Mouse (Mus musculus) MEL (cell line): ENCODE data around the gene Ppard. TPM values are rescaled to one million over a fixed set of nuclear protein-coding genes. Genes with fewer than 3 reads are reported as not detected.
A peak's percentile ranks its signal among the peaks of the same experiment; 100 is the strongest.

Source experiments
- DNase-seq: peaks from one replicate; pipeline ENCODE4 v3.0.0; 2011; ENCODE audit warnings: low read depth, low spot score
- H3K27ac ChIP-seq: 2 replicates; pipeline ENCODE4 v1.5.1; 2012; ENCODE audit warnings: low read depth, mild to moderate bottlenecking, control low read depth, low read length, moderate library complexity; ENCODE audit not compliant: control insufficient read depth
- H3K27me3 ChIP-seq, 2 experiments: fragments of 150-350 bp in 1 of 2; sonication (generic) in 1 of 2; 2 replicates each; pipeline ENCODE4 v1.6.1; 2012; ENCODE audit warnings: low read length in 2 of 2, mild to moderate bottlenecking in 2 of 2, improper control_type of control experiment in 1 of 2, moderate library complexity in 1 of 2; ENCODE audit not compliant: insufficient read depth in 2 of 2, control insufficient read depth in 1 of 2
- H3K36me3 ChIP-seq, 2 experiments: 2 replicates each; pipeline ENCODE4 v1.6.1; 2012 to 2014; ENCODE audit warnings: low read length in 2 of 2, improper control_type of control experiment in 1 of 2, inconsistent platforms in 1 of 2, mild to moderate bottlenecking in 1 of 2; ENCODE audit not compliant: insufficient read depth in 2 of 2, control insufficient read depth in 1 of 2
- H3K4me1 ChIP-seq, 2 experiments: fragments of 150-350 bp in 1 of 2; sonication (generic) in 1 of 2; 2 replicates each; pipeline ENCODE4 v1.6.1; 2012; ENCODE audit warnings: low read length in 2 of 2, improper control_type of control experiment in 1 of 2, mild to moderate bottlenecking in 1 of 2; ENCODE audit not compliant: insufficient read depth in 2 of 2, control insufficient read depth in 1 of 2
- H3K4me3 ChIP-seq, 2 experiments: fragments of 150-350 bp in 1 of 2; sonication (generic) in 1 of 2; 2 replicates each; pipeline ENCODE4 v1.5.1; 2012; ENCODE audit warnings: low read depth in 2 of 2, low read length in 2 of 2, mild to moderate bottlenecking in 2 of 2, moderate library complexity in 2 of 2, control low read depth in 1 of 2, improper control_type of control experiment in 1 of 2; ENCODE audit not compliant: control insufficient read depth in 1 of 2, insufficient read depth in 1 of 2
- H3K79me2 ChIP-seq: 2 replicates; pipeline ENCODE4 v1.6.1; 2012; ENCODE audit warnings: mild to moderate bottlenecking, low read length, moderate library complexity; ENCODE audit not compliant: control insufficient read depth, poor library complexity, insufficient read depth
- H3K9ac ChIP-seq: 2 replicates; pipeline ENCODE4 v1.6.1; 2012; ENCODE audit warnings: low read depth, mild to moderate bottlenecking, control low read depth, low read length, moderate library complexity; ENCODE audit not compliant: control insufficient read depth, poor library complexity, severe bottlenecking
- H3K9me3 ChIP-seq: fragments of 150-350 bp; sonication (generic); replicated peaks from 2 replicates; pipeline ENCODE4 v1.6.1; 2012; ENCODE audit warnings: mild to moderate bottlenecking, low read length, improper control_type of control experiment, moderate library complexity; ENCODE audit not compliant: insufficient read depth
- BHLHE40 ChIP-seq: IDR thresholded peaks from 2 replicates; pipeline ENCODE4 v1.6.1; 2012; ENCODE audit warnings: low read depth, mild to moderate bottlenecking, inconsistent platforms, low read length, improper control_type of control experiment, borderline replicate concordance
- CHD1 ChIP-seq: IDR thresholded peaks from 2 replicates; pipeline ENCODE4 v1.6.1; 2012; ENCODE audit warnings: low read depth, mild to moderate bottlenecking, inconsistent platforms, low read length, improper control_type of control experiment
- CHD2 ChIP-seq: IDR thresholded peaks from 2 replicates; pipeline ENCODE4 v1.6.1; 2011; ENCODE audit warnings: low read length, improper control_type of control experiment
- CTCF ChIP-seq, 3 experiments: IDR thresholded peaks in 2 of 3; conservative IDR thresholded peaks in 1 of 3; 2 replicates each; pipeline ENCODE4 v1.5.1; 2011 to 2012; ENCODE audit warnings: low read length in 3 of 3, low read depth in 2 of 3, mild to moderate bottlenecking in 2 of 3, improper control_type of control experiment in 1 of 3, inconsistent platforms in 1 of 3, mixed read lengths in 1 of 3, moderate library complexity in 1 of 3; ENCODE audit not compliant: control insufficient read depth in 1 of 3, insufficient read depth in 1 of 3, poor library complexity in 1 of 3, severe bottlenecking in 1 of 3
- E2F4 ChIP-seq: IDR thresholded peaks from 2 replicates; pipeline ENCODE4 v1.6.1; 2011; ENCODE audit warnings: low read depth, low read length, improper control_type of control experiment, borderline replicate concordance
- ELF1 ChIP-seq: IDR thresholded peaks from 2 replicates; pipeline ENCODE4 v1.6.1; 2014; ENCODE audit warnings: low read depth, mild to moderate bottlenecking, inconsistent platforms, low read length, improper control_type of control experiment, moderate library complexity
- EP300 ChIP-seq, 2 experiments: IDR thresholded peaks; 2 replicates each; pipeline ENCODE4 v1.6.1; 2011; ENCODE audit warnings: improper control_type of control experiment in 2 of 2, low read length in 2 of 2, low read depth in 1 of 2, mild to moderate bottlenecking in 1 of 2
- ETS1 ChIP-seq: IDR thresholded peaks from 2 replicates; pipeline ENCODE4 v1.6.1; 2012; ENCODE audit warnings: low read depth, mild to moderate bottlenecking, inconsistent platforms, low read length, improper control_type of control experiment, moderate library complexity
- GATA1 ChIP-seq: IDR thresholded peaks from 2 replicates; pipeline ENCODE4 v1.6.1; 2011; ENCODE audit warnings: low read depth, low read length, improper control_type of control experiment
- JUND ChIP-seq: IDR thresholded peaks from 2 replicates; pipeline ENCODE4 v1.6.1; 2011; ENCODE audit warnings: low read depth, mild to moderate bottlenecking, improper control_type of control experiment, low read length
- MAFK ChIP-seq: IDR thresholded peaks from 2 replicates; pipeline ENCODE4 v1.6.1; 2011; ENCODE audit warnings: low read depth, mild to moderate bottlenecking, low read length, improper control_type of control experiment, borderline replicate concordance
- MAX ChIP-seq: IDR thresholded peaks from 2 replicates; pipeline ENCODE4 v1.6.1; 2011; ENCODE audit warnings: low read length, improper control_type of control experiment
- MAZ ChIP-seq: IDR thresholded peaks from 2 replicates; pipeline ENCODE4 v1.6.1; 2012; ENCODE audit warnings: low read depth, mild to moderate bottlenecking, inconsistent platforms, low read length, improper control_type of control experiment
- MXI1 ChIP-seq: IDR thresholded peaks from 2 replicates; pipeline ENCODE4 v1.6.1; 2011; ENCODE audit warnings: mild to moderate bottlenecking, low read depth, low read length, improper control_type of control experiment
- MYB ChIP-seq: IDR thresholded peaks from 2 replicates; pipeline ENCODE4 v1.6.1; 2011; ENCODE audit warnings: mild to moderate bottlenecking, low read depth, low read length, improper control_type of control experiment
- MYC ChIP-seq: IDR thresholded peaks from 2 replicates; pipeline ENCODE4 v1.6.1; 2011; ENCODE audit warnings: low read depth, mild to moderate bottlenecking, low read length, improper control_type of control experiment, moderate library complexity
- NELFE ChIP-seq: IDR thresholded peaks from 2 replicates; pipeline ENCODE4 v1.6.1; 2011; ENCODE audit warnings: low read depth, low read length, improper control_type of control experiment
- NRF1 ChIP-seq: IDR thresholded peaks from 2 replicates; pipeline ENCODE4 v1.6.1; 2014; ENCODE audit warnings: low read depth, mild to moderate bottlenecking, inconsistent platforms, low read length, improper control_type of control experiment, moderate library complexity; ENCODE audit not compliant: poor library complexity, insufficient read depth, severe bottlenecking
- POLR2A ChIP-seq, 2 experiments: IDR thresholded peaks; 2 replicates each; pipeline ENCODE4 v1.6.1; 2011 to 2012; ENCODE audit warnings: low read length in 2 of 2, mild to moderate bottlenecking in 2 of 2, control low read depth in 1 of 2, improper control_type of control experiment in 1 of 2, low read depth in 1 of 2, moderate library complexity in 1 of 2; ENCODE audit not compliant: control insufficient read depth in 1 of 2, insufficient read depth in 1 of 2, poor library complexity in 1 of 2
- POLR2AphosphoS2 ChIP-seq: IDR thresholded peaks from 2 replicates; pipeline ENCODE4 v1.6.1; 2011; ENCODE audit warnings: low read length, improper control_type of control experiment
- POLR2AphosphoS5 ChIP-seq: IDR thresholded peaks from 2 replicates; pipeline ENCODE4 v1.6.1; 2012; ENCODE audit warnings: low read depth, borderline replicate concordance, mild to moderate bottlenecking, inconsistent platforms, low read length, moderate library complexity, mixed read lengths
- RAD21 ChIP-seq: IDR thresholded peaks from 2 replicates; pipeline ENCODE4 v1.6.1; 2011; ENCODE audit warnings: mild to moderate bottlenecking, low read depth, low read length, improper control_type of control experiment
- RCOR1 ChIP-seq: IDR thresholded peaks from 2 replicates; pipeline ENCODE4 v1.6.1; 2012; ENCODE audit warnings: low read depth, mild to moderate bottlenecking, inconsistent platforms, low read length, improper control_type of control experiment
- SIN3A ChIP-seq: IDR thresholded peaks from 2 replicates; pipeline ENCODE4 v1.6.1; 2012; ENCODE audit warnings: low read length, improper control_type of control experiment, inconsistent platforms
- SMC3 ChIP-seq: IDR thresholded peaks from 2 replicates; pipeline ENCODE4 v1.6.1; 2011; ENCODE audit warnings: low read depth, low read length, improper control_type of control experiment
- TBP ChIP-seq: IDR thresholded peaks from 2 replicates; pipeline ENCODE4 v1.8.0; 2011; ENCODE audit warnings: low read depth, low read length, improper control_type of control experiment
- TCF12 ChIP-seq: IDR thresholded peaks from 2 replicates; pipeline ENCODE4 v1.6.1; 2014; ENCODE audit warnings: low read depth, mild to moderate bottlenecking, inconsistent platforms, low read length, improper control_type of control experiment, moderate library complexity
- UBTF ChIP-seq: IDR thresholded peaks from 2 replicates; pipeline ENCODE4 v1.6.1; 2012; ENCODE audit warnings: low read depth, mild to moderate bottlenecking, inconsistent platforms, low read length, improper control_type of control experiment, moderate library complexity, borderline replicate concordance; ENCODE audit not compliant: insufficient read depth
- USF2 ChIP-seq, 2 experiments: IDR thresholded peaks; 2 replicates each; pipeline ENCODE4 v1.6.1; 2011 to 2012; ENCODE audit warnings: improper control_type of control experiment in 2 of 2, low read length in 2 of 2, borderline replicate concordance in 1 of 2, inconsistent platforms in 1 of 2, low read depth in 1 of 2, mild to moderate bottlenecking in 1 of 2; ENCODE audit not compliant: insufficient read depth in 1 of 2
- ZC3H11A ChIP-seq: IDR thresholded peaks from 2 replicates; pipeline ENCODE4 v1.6.1; 2012; ENCODE audit warnings: low read depth, mild to moderate bottlenecking, inconsistent platforms, low read length, improper control_type of control experiment
- ZMIZ1 ChIP-seq: IDR thresholded peaks from 2 replicates; pipeline ENCODE4 v1.6.1; 2012; ENCODE audit warnings: low read depth, mild to moderate bottlenecking, inconsistent platforms, low read length, improper control_type of control experiment, moderate library complexity
- ZNF384 ChIP-seq: IDR thresholded peaks from 2 replicates; pipeline ENCODE4 v1.6.1; 2012; ENCODE audit warnings: low read depth, mild to moderate bottlenecking, inconsistent platforms, low read length, improper control_type of control experiment
- polyA plus RNA-seq, 2 experiments: library from polyadenylated mRNA; stranded (reverse) in 1 of 2; unstranded in 1 of 2; fragments of >175 nt in 1 of 2; fragments of >200 nt in 1 of 2; gene quantifications; 2 replicates each; pipeline versions ENCODE4 v1.2.1 to v1.2.4; 2012; ENCODE audit warnings: low replicate concordance in 2 of 2, low read depth in 1 of 2; ENCODE audit not compliant: insufficient read length in 2 of 2, insufficient read depth in 1 of 2, missing spikeins in 1 of 2
- total RNA-seq: library from RNA; depleted of rRNA; stranded (reverse); fragments of 300-350 nt; gene quantifications from 2 replicates; pipeline ENCODE4 v1.2.3, GENCODE M21; 2012

The Ppard gene
- total and polyA plus RNA-seq, 3 experiments = 3.5 to 12.7 TPM; not detected in 1

- TF ChIP-seq MXI1 (peak; percentile 86), TCF12 (peak; percentile 86), USF2 (IDR thresholded peaks at IDR 0.05; ENCODE audit: borderline replicate concordance in 1 of 2, insufficient read depth in 1 of 2, low read depth in 1 of 2, low read length in 2 of 2) (no peak), CHD2 (no peak), ZNF384 (0 out of 2 replicates have a peak, but pooled peaks have one; percentile 11), JUND (no peak), CHD1 (peak; percentile 89), MAX (0 out of 2 replicates have a peak, but pooled peaks have one; percentile 35), EP300 (IDR thresholded peaks at IDR 0.05; ENCODE audit: low read depth in 1 of 2, low read length in 2 of 2) (peak; percentile 61 to 84; a peak in 3 of 4 replicates), POLR2AphosphoS2 (peak; percentile 92; the same call in 1 of the 2 replicates), MAFK (no peak), RCOR1 (0 out of 2 replicates have a peak, but pooled peaks have one; percentile 38), SMC3 (peak; percentile 59), E2F4 (no peak), GATA1 (no peak), NRF1 (peak; percentile 68), UBTF (0 out of 2 replicates have a peak, but pooled peaks have one; percentile 63), MYC (peak; percentile 56; the same call in 1 of the 2 replicates), CTCF (IDR thresholded peaks at IDR 0.05 in 2 of 3, conservative IDR thresholded peaks at IDR 0.05 in 1 of 3; ENCODE audit: control insufficient read depth in 1 of 3, insufficient read depth in 1 of 3, low read depth in 2 of 3, low read length in 3 of 3, poor library complexity in 1 of 3, severe bottlenecking in 1 of 3) (peak in 2 of 3 experiments; percentile 59 to 60; a peak in 4 of 6 replicates), ZC3H11A (peak; percentile 49), ETS1 (peak; percentile 78), ELF1 (peak; percentile 88), ZMIZ1 (peak; percentile 81), NELFE (peak; percentile 92), MYB (peak; percentile 80), TBP (peak; percentile 90), SIN3A (peak; percentile 90), BHLHE40 (no peak), MAZ (peak; percentile 89), RAD21 (peak; percentile 63), POLR2AphosphoS5 (0 out of 2 replicates have a peak, but pooled peaks have one; percentile 72), POLR2A (IDR thresholded peaks at IDR 0.05; ENCODE audit: control insufficient read depth in 1 of 2, insufficient read depth in 1 of 2, low read depth in 1 of 2, low read length in 2 of 2, poor library complexity in 1 of 2) (peak; percentile 92 to 95)
- Histone ChIP-seq H3K9me3 (no peaks in the 10 kb centered on the region), H3K4me3 (peak within 1 kb of the TSS; percentile 78 to 79), H3K27me3 (no peaks in the 10 kb centered on the region), H3K27ac (peak within 1 kb of the TSS; percentile 96), H3K79me2 (peaks cover 37% of the 10 kb centered on the region), H3K36me3 (peaks cover 0 to 21% of the 10 kb centered on the region in 2 experiments; a peak in 2 of 4 replicates), H3K4me1 (peaks cover 9 to 31% of the 10 kb centered on the region in 2 experiments), H3K9ac (peak within 1 kb of the TSS; percentile 85)
- peak; percentile 93 for DNase-seq
Observed at GRCm38 (mm10) chr17:28207591-28208313, 24.7 kb upstream of the Ppard start, which contains the start of gene Def6. Def6 (plus strand) TSS chr17:28207778.
